Mouse (Mus musculus) kidney, adult 9 months (tissue): ENCODE data around the gene Pnpla5.
"Not testable (repeated sequence)": the region's sequence is repeated elsewhere in the genome, so short reads cannot be mapped to it uniquely, and the experiment has no call there.

ENCODE experiments used
- DNase-seq: peaks from one replicate; pipeline ENCODE4 v3.0.0; 2022

Gene Pnpla5

GRCm38 (mm10) chr15:84123075-84123474 is at the start of gene Pnpla5:
Pnpla5 (minus strand) TSS chr15:84123175.
- DNase-seq, result no peak

DNA sequence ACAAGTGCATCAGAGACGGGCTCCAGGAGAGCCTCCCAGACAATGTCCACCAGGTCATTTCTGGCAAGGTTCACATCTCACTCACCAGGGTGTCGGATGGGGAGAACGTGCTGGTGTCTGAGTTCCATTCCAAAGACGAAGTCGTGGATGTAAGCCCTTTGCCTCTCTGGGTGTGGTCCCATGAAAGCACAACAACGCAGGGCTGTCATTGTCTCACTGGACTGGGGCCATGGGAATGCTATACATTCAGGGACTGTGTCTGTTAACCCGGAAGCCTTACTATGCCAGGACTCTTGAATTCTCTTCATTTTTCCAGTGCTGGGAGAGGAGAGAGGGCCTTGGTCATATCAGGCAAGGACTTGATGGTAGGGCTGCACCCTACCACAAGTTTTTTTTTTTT is 48.2 kb upstream of the Pnpla5 start:
- no peak for DNase-seq

- no peak for DNase-seq
Measured at GRCm38 (mm10) chr15:84169511-84169910, 46.5 kb upstream of the Pnpla5 start.

GRCm38 (mm10) chr15:84168170-84169161 is 45.5 kb upstream of the Pnpla5 start:
- peak; percentile 45 for DNase-seq

- DNase-seq, result peak; percentile 97
Measured at GRCm38 (mm10) chr15:84167600-84167999, 44.6 kb upstream of the Pnpla5 start, which contains the start of gene Pnpla3. Pnpla3 (plus strand) TSS chr15:84167837.

- DNase-seq, result peak; percentile 31
Measured at GRCm38 (mm10) chr15:84166818-84167217, 43.8 kb upstream of the Pnpla5 start.

DNA sequence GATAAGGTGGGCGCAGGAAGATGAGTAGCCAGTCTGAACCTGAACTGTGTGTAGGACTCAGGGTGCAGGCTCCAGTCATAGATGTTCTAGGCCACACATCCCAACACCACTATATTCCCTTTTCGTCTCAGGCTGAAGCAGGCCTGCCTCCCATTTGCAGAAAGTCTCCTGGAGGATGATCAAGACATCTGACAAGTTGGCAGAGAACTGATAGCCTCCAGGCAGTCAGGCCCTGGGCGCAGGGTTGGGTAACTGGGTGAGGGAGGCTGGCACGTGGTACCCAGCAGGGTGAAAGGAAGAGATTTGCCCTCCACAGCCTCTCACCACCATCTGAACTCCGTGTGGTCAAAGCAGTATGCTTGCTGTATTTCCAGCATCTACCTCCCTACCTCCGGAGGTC is 38.9 kb upstream of the Pnpla5 start:
- no peak for DNase-seq

GRCm38 (mm10) chr15:84157530-84157929 is 34.6 kb upstream of the Pnpla5 start:
- not testable (repeated sequence) for DNase-seq

- DNase-seq, result no peak
Measured at GRCm38 (mm10) chr15:84156158-84156557, 33.2 kb upstream of the Pnpla5 start.

GRCm38 (mm10) chr15:84140929-84141328 is 18.0 kb upstream of the Pnpla5 start:
- DNase-seq, result no peak

DNA sequence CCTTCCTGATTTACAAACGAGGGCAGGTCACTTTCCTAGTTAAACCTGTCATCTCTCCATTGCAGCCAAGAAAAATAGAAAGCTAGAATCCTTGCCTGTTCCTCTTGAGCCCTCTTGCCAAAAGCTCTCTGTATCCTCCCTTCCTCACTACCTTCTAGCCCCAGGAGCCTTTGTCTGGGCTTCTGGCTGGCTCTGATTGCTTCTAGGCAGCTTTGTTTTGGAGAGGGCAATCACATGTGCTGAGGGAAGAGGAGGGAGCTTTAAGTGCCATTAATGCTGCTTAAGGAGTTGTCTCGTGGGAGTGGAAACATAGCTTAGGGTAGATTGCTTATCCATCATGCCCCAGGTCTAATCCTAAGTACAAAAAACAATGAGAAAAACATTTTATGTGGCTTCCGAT is 17.1 kb upstream of the Pnpla5 start:
- no peak for DNase-seq

DNA sequence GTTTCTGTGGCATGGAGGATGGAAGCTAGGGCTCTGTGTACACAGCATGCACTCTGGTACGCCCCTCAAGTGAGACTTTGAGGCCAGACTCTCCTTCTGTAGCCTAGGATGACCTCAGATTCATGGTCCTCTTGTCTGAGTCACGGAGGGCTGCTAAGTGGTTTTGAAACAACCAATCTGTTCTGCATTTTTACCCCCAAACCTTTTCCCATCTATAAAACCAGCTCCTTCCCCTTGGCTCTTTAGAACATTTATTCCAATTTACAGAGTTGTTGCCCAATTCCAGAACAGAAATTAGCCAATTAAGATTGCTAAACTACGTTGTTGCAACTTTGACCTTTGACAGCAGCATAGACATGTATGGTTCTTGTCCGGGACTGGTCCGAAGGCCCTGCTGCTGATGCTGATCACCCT is 16.6 kb upstream of the Pnpla5 start:
- no peak for DNase-seq

- no peak for DNase-seq
Measured at GRCm38 (mm10) chr15:84136473-84137415, 13.8 kb upstream of the Pnpla5 start.

DNA sequence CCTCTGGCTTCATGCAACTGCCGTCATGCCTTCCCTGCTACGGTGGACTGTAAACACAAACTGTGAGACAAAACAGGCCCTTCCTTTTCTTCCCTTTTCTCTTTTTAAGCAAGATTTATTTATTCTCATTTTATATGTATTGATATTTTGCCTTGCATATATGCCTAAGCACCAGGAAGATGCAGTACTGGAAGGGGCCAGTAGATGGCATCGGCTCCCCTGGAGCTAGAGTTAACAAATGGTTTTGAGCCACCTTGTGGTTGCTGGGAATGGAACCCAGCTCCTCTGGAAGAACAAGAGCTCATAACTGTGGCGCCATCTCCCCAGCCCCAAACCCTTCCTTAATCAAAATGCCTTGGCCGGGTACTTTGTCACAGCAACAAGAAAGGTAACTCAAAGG is 12.5 kb upstream of the Pnpla5 start:
- peak; percentile 28 for DNase-seq

DNA sequence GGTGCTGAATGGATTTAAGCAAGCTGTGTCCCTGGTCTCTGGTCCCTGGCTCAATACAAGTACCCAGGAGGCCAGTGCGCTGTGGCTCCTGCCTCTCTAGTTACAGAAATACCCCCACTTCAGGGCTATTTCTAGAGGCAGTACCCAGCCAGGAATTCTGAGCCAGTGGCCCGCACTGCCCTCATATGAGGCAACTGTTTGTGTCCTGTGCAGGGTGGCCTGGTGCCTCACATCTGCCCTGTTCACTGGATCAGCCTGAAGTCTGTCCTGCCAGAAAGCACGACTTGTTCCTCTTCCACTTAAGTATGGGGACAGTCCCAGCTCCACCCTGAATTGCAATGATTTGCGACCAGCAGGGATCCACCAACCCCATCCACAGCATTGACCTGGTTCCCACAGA is 10.5 kb upstream of the Pnpla5 start:
- DNase-seq, result no peak

- DNase-seq, result no peak
Measured at GRCm38 (mm10) chr15:84131971-84132370, 9.0 kb upstream of the Pnpla5 start.

- peak; percentile 16 for DNase-seq
Measured at GRCm38 (mm10) chr15:84131096-84131786, 8.3 kb upstream of the Pnpla5 start.

- no peak for DNase-seq
Measured at GRCm38 (mm10) chr15:84126871-84127270, 3.9 kb upstream of the Pnpla5 start.

DNA sequence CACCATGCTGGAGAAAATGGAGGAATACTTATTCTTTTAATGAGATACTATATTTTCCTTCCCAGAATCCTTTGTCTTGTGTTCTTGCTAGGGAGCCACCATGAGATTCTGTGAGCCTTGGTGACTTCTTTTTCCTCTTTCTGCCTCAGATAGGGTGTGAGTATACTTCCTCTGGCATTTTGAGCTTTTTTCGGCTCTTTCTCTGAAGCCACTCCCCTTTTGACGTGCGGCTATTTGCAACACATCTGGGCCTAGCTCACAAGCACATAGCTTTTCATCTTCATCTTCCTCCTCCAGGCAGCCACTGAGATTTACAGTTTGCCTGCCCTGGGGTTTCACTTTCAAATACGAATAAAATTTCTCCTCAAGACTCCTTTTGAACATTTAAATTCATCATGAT is 3.5 kb upstream of the Pnpla5 start:
- no peak for DNase-seq

DNA sequence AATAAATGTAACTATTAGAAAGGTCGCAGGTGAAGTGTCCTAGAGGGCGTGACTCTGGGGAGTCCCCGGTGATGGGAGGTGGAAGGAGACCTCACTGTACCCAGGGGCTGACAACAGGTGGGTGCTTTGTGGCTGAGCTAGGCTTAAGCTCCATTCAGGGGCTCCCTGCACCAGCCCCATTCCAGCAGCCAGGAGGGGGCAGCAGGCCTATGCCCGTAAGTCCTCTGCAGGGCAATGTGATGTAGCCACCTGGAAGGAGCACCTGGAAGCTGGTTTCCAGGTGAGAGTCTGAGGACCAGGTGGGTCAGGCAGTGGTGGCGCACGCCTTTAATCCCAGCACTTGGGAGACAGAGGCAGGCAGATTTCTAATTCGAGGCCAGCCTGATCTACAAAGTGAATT is 1.1 kb upstream of the Pnpla5 start:
- DNase-seq, result no peak

- DNase-seq, result no peak
Measured at GRCm38 (mm10) chr15:84121036-84121435, 1.9 kb downstream of the Pnpla5 start.

- peak; percentile 8 for DNase-seq
Measured at GRCm38 (mm10) chr15:84120612-84121011, 2.4 kb downstream of the Pnpla5 start.

DNA sequence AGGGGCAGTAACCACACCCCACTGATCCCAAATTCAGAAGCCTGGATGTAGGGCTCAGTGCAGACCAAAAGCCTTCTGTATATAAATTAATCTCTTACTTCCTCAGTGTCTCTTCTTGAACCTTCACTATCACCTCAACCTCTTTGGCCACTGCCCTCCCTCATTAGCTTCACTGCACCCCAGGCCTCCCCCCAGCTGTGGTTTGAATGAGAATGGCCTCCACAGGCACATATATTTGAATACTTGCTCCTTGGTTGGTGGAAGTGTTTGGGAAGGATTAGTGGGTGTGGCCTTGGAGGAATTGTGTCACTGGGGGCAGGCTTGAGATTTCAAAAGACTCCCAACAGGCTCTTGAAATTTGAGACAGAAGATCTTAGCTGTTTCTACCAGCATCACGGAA is 6.5 kb downstream of the Pnpla5 start:
- DNase-seq, result no peak
